Mouse (Mus musculus): Measurements from ENCODE around the gene Fkbp9. TPM values are rescaled to one million over a fixed set of nuclear protein-coding genes. Genes with fewer than 3 reads are reported as not detected.

Fkbp9 gene
- total RNA-seq (2021), result 10 to 100 TPM; 26.7 to 29.0 TPM

DNA sequence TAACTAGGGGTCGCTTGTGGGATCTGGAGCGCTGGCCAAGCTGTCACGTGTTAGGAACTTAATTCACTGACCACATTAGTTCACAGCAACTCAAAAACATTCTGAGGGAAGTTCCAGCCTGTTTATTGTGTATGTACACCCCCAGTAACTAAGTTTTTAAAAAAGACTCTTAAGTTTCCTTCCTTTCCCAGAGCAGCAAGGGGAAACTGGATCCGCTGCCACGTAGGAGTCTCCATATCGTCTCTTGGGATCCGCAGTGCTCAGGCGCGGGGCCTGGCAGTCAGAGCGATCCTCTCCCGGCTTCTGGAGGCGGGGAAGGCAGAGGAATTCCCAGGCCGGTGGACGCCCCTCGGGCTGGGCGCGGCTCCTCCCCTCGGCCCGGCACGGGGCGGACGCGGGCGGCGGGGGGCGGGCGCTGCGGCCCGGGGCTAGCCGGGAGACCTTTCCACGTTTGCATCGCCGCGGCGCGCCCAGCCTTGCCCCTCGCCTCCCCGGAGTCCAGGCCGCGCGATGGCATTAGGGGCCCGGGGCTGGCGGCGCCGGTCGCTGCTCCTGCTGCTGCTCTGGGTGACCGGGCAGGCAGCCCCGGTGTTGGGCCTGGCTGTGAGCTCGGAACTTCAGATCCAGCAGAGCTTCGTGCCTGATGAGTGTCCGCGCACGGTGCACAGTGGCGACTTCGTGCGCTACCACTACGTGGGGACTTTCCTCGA is at the start of gene Fkbp9:
Fkbp9 (plus strand) TSS at position 363 of the 710 bp plus-strand sequence.
- intact Hi-C loops (cut with DNase I), result no loop called here
- peak; percentile 54 to 61 for DNase-seq (ENCODE audit: low spot score in 2 of 2)

DNA sequence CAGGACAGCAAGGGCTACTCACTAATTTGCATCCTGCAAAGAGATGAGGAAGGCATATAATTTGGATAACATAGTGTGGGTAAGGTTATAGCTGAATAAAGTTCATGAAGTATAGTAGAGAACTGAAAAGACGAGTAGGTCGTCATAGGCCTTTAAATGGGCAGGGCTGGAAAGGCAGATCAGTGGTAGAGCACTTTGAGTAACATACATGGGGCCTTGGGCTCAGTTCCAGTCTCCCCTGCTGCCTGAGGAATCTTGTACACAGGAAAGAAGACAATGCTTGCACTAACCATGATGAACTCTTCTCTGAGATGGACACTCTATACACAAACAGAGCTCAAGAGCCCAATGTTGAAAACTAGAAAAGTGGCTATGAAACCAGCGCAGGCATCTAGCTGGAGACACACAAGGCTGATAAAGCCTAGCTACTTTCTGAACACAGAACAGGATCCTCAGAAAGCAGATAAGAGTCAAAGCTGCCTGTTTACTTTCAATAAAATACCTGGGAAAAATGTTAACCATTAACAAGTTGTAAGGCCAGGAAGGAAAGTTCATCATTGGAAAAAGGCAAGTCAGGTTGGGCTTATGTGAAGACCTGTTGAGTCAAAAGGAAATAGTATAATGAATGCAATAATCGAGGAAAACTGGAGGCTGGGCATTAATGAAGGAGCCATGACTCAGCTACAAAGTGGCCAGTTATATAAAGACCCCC is 48.1 kb upstream of the Fkbp9 start:
- no peak for DNase-seq (ENCODE audit: low spot score in 2 of 2)
- intact Hi-C loops (cut with DNase I), result no loop called here

DNA sequence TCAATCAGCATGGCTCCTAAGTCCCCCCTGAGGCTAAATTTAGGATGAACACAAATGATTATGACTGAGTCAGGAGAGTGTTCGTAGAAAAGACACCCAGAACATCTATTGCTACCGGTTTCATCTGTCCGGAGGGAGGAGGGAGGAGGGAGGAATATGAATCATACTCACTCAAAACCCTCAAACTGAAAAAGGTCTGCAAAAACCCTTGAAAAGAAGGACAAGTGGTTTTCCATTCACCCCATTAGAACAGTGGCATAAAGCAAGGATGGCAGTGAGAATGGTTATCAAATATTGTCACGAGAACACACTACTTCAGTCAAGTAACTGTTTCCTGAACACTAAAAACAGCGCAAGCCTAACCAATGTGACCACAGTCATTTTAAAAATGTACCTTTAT is 46.8 kb upstream of the Fkbp9 start:
- no peak for DNase-seq (ENCODE audit: low spot score in 2 of 2)
- intact Hi-C loops (cut with DNase I), result no loop called here

DNA sequence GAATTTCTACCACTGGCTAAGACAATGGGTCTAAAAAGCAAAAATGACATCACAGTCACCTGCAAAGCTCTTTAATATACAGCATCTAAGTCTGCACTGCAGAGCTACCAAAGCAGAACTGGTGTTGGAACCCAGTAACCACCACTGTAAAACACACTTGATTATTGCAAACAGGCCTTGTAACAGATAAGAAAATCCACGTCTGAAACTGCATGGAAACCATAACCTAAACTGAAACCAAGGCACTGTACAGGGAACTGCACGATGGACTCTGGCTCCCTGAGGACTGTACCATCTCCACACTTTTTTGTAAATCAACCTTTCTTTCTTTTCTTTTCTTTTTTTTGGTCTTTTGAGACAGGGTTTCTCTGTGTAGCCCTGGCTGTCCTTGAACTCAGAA is 44.2 kb upstream of the Fkbp9 start:
- DNase-seq (ENCODE audit: low spot score in 2 of 2), result no peak
- intact Hi-C loops (cut with DNase I), result no loop called here

DNA sequence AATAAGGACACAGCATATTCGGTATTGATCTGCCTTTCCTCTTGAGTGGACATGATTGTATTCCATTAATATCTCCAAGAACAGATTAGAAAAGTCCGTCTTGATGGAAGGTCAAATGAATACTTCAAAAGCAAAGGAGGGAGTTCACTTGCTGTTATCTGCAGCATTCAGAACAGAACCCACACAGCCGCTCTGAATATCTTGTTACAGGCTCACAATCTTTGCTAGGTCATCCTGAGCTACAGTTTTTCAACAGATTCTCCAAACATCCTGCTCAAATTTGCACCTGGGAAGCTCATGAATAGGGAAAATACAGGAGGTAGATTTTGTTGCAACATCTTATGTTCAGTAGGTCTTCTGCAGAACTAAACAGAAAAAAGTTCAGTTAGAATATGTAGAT is 42.5 kb upstream of the Fkbp9 start:
- intact Hi-C loops (cut with DNase I), result no loop called here
- DNase-seq (ENCODE audit: low spot score in 2 of 2), result no peak

DNA sequence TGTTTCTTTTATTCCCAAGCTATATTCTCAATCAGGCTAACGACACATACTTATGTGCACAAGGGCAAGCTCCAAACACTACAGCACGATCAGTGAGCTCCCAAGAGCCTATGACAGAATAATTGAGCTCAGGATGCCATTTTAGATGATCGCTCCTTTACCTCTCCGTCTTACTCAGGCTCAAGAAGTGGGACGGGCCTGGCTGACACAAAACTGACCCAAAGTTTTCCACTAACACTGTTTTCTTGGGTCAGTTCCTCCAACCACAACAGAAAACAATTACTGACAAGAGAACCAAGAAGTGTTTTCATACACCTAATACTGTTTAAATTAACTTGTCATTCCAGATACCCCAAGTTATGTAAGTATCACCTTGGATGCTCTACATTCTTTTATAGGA is 37.0 kb upstream of the Fkbp9 start:
- intact Hi-C loops (cut with DNase I), result loop anchor here (5.0 kb wide), 1 partner anchor 127 kb away; the partner anchor contains the start of genes Nt5c3 and Vmn1r4

DNA sequence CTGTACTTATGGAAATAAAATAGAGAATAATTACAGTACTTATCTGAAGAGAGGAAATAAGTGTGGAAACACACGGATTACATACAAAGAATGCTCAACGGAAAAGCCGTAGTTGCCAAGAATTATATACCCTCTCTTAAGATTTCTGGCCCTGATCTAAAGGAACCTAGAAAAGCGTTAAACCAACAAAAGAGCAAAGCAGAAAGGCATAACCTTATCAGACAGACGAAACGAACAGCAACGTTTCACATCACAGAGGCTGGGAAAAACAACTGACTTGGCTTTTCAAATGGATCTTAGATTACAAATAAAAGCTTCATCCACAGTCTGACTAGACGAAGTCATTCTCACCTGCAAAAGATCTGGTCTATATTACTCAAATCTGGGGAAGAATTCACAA is 35.6 kb upstream of the Fkbp9 start:
- intact Hi-C loops (cut with DNase I), result loop anchor here (5.0 kb wide), 1 partner anchor 126 kb away; the partner anchor contains the start of genes Nt5c3 and Vmn1r4
- no peak for DNase-seq (ENCODE audit: low spot score in 2 of 2)

More for the DNA sequence above, 37.0 kb upstream of the Fkbp9 start:
- DNase-seq (ENCODE audit: low spot score in 2 of 2), result no peak

DNA sequence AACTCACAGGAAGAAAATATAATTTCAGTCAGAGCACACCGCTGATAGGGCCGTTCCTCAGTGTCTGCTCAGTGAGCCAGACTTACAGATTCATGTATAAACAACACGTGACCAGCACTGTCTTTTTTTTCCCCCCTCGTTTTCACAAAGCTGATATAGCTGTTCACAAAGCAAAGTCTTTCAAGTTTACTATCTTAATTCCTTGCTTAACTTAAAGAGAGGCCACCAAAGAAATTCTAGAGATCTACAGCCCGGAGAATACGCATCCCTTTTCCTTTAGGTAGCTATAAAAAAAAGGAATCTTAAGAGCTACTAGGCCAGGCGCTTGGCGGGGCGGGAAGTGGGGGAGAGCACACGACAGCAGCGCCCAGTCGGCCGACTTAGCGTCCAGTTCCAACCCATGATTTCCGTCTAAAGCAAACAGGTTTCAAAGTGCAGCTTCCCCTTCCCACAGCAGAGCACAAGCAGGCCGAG is 35.2 kb upstream of the Fkbp9 start:
- intact Hi-C loops (cut with DNase I), result loop anchor here (5.0 kb wide), 1 partner anchor 126 kb away; the partner anchor contains the start of genes Nt5c3 and Vmn1r4

DNA sequence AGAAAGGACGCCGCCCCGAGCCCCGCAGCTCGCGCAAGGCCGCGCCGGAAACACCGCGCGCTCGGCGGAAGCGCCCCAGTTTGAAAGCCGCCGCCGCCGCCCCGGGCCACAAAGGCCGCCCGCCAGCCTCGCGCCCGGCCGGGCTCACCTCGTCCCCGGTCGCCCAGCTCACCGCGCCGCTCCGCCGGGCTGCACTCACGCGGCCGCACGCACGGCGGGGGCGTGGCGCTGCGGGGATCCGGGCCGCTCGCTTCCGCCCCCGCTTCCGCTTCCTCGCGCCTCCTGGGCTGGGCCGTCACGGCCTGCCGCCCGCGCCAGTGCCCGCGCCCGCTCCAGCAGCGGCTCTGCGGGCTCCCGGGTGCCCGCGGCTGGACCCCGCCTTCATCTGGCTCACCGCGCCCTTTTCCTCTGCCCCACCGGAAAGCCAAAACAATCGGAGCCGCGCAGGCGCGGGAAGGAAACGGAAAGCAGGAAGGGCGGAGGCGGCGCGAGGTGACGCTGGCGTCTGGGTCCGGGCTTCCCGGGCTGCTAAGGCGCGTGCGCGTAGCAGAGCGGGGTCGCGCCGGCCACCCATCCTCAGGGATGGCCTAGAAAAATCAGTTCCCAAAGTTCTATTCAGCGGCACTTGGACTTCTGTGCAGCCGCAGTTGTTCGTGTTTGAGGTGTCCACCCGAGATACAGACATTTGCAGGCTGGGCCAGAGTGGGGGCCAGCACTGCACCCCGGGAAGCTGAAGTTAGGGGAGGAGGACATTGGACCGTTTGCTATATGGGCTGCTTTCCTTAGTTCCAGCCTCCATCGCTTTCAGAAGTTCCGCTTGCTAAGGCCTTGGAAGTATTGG is 34.3 kb upstream of the Fkbp9 start, which contains the start of gene Kbtbd2:
Kbtbd2 (minus strand) TSS at position 503 of the 841 bp plus-strand sequence.
- intact Hi-C loops (cut with DNase I), result loop anchor here (5.0 kb wide), 1 partner anchor 125 kb away; the partner anchor contains the start of genes Nt5c3 and Vmn1r4
- DNase-seq (ENCODE audit: low spot score in 2 of 2), result peak; percentile 96 to 97

More for the DNA sequence above, 35.2 kb upstream of the Fkbp9 start:
- peak in 1 of 2 experiments; percentile 10 for DNase-seq (ENCODE audit: low spot score in 2 of 2)

DNA sequence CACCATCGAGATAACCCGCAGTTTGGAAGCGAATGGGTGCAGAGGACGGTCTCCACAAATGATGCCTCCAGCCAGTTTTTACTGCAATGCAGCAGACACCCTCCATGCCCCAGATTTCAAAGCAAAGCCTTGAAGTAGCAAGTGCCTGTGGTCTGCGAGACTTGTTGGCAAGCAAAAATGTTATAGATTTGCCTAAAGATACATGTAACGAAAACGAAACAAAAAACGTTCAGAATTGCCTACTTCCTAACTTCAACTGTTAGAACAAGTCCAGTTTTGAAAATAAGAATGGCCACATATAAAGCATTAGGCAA is 33.8 kb upstream of the Fkbp9 start:
- no peak for DNase-seq (ENCODE audit: low spot score in 2 of 2)
- intact Hi-C loops (cut with DNase I), result loop anchor here (5.0 kb wide), 1 partner anchor 124 kb away; the partner anchor contains the start of genes Nt5c3 and Vmn1r4

DNA sequence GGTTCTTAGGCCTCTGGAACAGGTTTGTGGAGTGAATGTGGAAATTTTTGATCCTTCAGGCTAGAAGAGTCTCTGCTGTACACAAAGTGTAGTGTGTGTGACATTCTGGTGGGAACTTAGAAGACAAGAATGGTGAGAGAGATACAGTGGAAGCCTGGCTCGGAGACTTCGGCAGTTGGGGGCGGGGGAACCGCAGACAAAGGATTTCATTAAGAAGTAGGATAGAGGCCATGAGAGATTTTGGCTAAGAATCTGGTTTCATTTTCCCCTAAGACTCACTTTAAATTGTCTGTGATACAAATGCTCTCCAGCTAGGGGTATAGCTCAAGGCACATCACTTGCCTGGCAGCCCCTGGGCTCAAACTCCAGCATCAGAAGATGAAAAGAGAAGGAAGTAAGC is 26.8 kb upstream of the Fkbp9 start:
- no peak for DNase-seq (ENCODE audit: low spot score in 2 of 2)
- intact Hi-C loops (cut with DNase I), result loop anchor here (5.0 to 10.0 kb wide), 5 partner anchors 102 to 1410 kb away; partner anchors contain the start of genes Lancl2 and Vmn1r27

DNA sequence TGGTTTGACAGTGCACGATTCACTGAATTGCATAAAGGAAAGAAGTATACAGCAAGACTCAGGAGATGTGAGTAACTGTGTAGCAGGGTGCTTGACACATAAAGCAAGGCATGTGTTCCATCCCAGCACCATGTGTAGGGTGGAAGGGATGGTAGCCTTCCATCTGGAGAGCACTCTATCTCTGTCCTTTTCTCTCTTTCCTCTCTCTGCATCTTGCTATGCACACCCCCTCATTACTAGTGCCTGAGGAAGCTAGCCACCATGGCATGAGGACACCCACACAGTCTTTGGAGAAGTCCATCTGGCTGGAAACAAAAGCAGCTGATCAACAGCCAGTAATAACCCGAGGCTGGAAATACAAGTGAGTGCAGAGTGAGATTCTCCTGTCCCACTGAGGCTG is 25.7 kb upstream of the Fkbp9 start:
- intact Hi-C loops (cut with DNase I), result loop anchor here (5.0 to 10.0 kb wide), 5 partner anchors 101 to 1409 kb away; partner anchors contain the start of genes Lancl2 and Vmn1r27
- peak; percentile 13 to 15 for DNase-seq (ENCODE audit: low spot score in 2 of 2)

DNA sequence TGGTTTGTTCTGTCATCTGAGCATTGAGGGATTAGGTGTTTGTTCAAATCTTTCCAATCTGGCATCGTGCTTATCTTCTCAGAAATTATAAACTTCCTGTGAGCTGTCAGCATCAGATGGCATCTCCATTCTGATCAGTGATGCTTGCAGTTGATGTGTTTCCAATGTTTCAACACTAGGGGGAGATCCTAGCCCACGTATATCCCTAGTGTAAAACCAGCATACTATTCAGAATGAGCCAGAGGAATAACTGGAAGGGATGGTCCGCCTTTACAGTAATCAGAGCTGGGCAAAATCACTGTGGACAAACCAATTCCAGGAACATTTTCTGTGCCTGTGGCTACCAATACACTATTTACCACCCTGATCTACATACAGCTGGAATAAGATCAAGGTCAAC is 23.2 kb upstream of the Fkbp9 start:
- peak; percentile 18 to 43 for DNase-seq (ENCODE audit: low spot score in 2 of 2)
- intact Hi-C loops (cut with DNase I), result loop anchor here (5.0 to 10.0 kb wide), 5 partner anchors 99 to 1406 kb away; partner anchors contain the start of genes Lancl2 and Vmn1r27

DNA sequence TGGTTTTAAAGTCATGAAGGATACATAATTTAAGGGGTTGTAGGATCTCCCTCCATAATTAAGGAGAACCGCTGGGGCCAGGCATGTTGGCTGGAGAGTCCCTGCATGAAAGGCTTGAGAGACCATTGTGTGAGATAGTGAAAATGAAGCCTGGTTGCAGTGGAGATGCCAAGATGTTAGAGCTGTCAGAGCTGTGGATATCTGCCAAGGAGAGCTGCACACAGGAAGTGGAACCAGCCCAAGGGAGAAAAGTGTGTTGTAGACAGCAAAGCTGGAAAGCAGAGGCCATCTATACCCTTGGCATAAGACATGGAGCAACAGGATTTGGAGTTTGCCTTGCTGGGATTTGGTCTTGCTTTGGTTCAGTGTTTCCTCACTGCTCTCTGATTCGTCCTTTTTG is 18.5 kb upstream of the Fkbp9 start:
- no peak for DNase-seq (ENCODE audit: low spot score in 2 of 2)
- intact Hi-C loops (cut with DNase I), result no loop called here

DNA sequence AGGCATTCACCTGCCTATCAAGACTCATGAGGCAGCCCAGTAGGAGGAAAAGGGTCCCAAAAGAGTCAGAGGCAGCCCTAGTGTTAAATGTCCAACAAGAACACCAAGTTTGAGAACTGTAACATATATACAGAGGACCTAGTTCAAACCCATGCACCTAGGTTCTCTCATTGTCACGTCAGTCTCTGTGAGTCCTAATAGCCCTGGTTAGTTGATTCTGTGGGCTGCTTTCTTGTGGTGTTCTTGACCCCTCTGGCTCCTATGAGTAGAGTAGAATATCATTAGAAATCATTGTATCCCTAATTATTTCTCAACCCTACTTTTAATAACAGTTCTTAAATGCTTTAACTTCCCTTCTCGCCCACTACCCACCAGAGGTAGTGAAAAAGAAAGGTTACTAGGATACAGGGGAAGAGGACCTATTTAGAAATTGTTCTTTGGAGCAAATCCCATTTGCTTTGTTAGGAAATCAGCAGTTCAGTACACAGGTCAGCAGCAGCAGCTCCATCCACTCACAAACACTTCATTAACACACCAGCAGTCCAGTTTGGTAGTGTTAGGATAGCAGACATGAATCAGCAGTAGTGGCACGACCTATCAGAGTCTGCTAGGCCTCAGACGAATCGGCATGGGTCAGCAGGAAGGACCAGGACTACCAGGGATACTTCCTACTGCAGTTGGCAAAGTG is 13.3 kb upstream of the Fkbp9 start:
- no peak for DNase-seq (ENCODE audit: low spot score in 2 of 2)

DNA sequence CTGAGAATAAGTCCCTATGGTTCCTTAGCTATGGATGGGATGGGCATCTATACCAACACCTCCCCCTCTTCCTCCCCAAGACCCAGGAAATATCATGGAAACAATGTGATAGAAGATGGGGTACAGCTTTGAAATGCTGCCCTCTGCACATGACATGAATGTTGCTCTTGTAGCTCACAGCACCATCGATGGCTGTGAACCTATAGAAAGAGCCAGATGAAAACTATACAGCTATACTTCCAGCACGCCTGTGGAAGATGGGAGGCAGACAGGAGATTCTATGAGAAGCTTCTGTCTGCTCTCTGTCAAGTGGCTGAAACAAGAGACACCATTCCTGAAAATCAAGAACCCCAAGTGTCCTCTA is 12.8 kb upstream of the Fkbp9 start:
- intact Hi-C loops (cut with DNase I), result no loop called here
- no peak for DNase-seq (ENCODE audit: low spot score in 2 of 2)

More for the DNA sequence above, 13.3 kb upstream of the Fkbp9 start:
- intact Hi-C loops (cut with DNase I), result no loop called here

DNA sequence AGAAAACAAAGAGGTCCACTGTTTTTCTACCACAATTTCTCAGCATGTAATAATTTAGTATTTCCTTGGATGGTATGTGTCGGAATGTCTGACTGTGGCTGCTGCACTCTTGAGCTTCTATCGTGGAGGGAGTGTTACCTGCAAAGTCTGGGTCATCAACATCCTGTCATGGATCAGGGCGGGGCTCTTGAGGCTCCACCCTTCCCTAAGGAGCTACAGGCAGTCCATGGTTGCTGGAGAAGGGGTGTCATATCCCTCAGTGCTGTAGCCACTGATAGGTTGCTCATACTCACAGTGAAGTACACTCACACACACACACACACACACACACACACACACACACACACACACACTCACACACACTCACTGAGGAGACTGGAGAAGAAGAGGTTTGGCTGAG is 6.2 kb upstream of the Fkbp9 start:
- intact Hi-C loops (cut with DNase I), result no loop called here
- DNase-seq (ENCODE audit: low spot score in 2 of 2), result no peak

DNA sequence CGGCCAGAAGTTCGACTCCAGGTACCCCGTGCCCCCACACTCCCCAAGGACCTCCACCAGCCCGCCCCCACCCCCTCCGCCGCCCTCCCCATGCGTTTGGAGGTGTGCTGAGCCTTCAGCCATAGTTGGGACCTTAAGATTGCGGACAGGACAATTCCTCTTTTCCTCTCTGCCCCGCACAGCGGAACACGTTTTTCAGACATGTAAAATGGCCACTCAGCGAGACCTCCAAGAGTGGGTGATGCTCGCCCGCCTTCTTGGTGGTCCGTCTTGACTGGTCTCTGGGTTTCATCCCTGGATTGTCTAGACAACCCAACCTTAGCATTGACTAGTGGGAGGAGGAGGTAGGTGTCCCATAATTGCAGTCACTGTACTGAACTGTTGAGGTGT is 543 bp downstream of the Fkbp9 start:
- peak in 1 of 2 experiments; percentile 9 for DNase-seq (ENCODE audit: low spot score in 2 of 2)
- intact Hi-C loops (cut with DNase I), result no loop called here

DNA sequence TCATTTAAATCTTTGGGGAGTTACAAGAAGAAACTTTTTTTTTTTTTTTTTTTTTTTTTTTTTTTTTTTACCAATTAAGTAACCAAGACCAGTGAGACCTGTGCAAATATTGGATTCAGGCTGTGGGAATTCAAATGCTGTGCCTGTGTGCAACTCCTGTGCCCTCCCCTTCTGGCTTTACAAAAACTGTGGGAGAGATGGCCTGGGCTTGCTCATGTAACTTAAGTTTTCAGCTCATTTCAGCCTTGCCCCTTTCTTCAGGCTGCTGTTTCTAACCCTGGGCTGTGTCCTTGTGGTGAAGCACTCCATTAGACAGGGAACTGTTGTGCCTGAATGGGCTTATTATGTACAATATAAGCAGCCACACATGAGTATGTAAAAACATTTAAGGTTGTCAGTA is 971 bp downstream of the Fkbp9 start:
- intact Hi-C loops (cut with DNase I), result no loop called here
- DNase-seq (ENCODE audit: low spot score in 2 of 2), result no peak
